Mouse (Mus musculus) stomach, embryonic 14.5 days (tissue): ENCODE measurements around the gene Strn4. TPM values are rescaled to one million over a fixed set of nuclear protein-coding genes. Genes with fewer than 3 reads are reported as not detected.
A peak's percentile ranks its signal among the peaks of the same experiment; 100 is the strongest.

Experiments
- ATAC-seq: fragments of 200-750 bp; cut with Nextera tagmentation; 2 replicates; pipeline ENCODE4 v1.8.0; 2017; ENCODE audit warnings: low read depth, moderate TSS enrichment; ENCODE audit not compliant: insufficient number of reproducible peaks, insufficient read depth, low FRiP score
- H3K27ac ChIP-seq: fragments of 300-500 bp; sonication (generic); 2 replicates; pipeline ENCODE4 v1.5.1; 2014; ENCODE audit warnings: mild to moderate bottlenecking, low read length, moderate library complexity, mixed read lengths
- H3K27me3 ChIP-seq: fragments of 300-500 bp; sonication (generic); 2 replicates; pipeline ENCODE4 v1.6.1; 2014; ENCODE audit warnings: low read length, control low read depth, mixed read lengths; ENCODE audit not compliant: control insufficient read depth, insufficient read depth
- H3K36me3 ChIP-seq: fragments of 300-500 bp; sonication (generic); 2 replicates; pipeline ENCODE4 v1.6.1; 2014; ENCODE audit warnings: mild to moderate bottlenecking, control low read depth, low read length, moderate library complexity, mixed read lengths; ENCODE audit not compliant: control insufficient read depth, insufficient read depth
- H3K4me1 ChIP-seq: fragments of 300-500 bp; sonication (generic); 2 replicates; pipeline ENCODE4 v1.6.1; 2014; ENCODE audit warnings: low read length, control low read depth, mixed read lengths; ENCODE audit not compliant: control insufficient read depth, insufficient read depth
- H3K4me2 ChIP-seq: fragments of 300-500 bp; sonication (generic); replicated peaks from 2 replicates; pipeline ENCODE4 v1.6.1; 2014; ENCODE audit warnings: low read depth, low read length, control low read depth
- H3K4me3 ChIP-seq: fragments of 300-500 bp; sonication (generic); 2 replicates; pipeline ENCODE4 v1.5.1; 2014; ENCODE audit warnings: low read depth, low read length, control low read depth
- H3K9ac ChIP-seq: fragments of 300-500 bp; sonication (generic); replicated peaks from 2 replicates; pipeline ENCODE4 v1.6.1; 2014; ENCODE audit warnings: low read depth, mild to moderate bottlenecking, control low read depth, low read length, moderate library complexity, mixed read lengths
- H3K9me3 ChIP-seq: fragments of 300-500 bp; sonication (generic); 2 replicates; pipeline ENCODE4 v1.6.1; 2016; ENCODE audit warnings: low read depth, low read length, control low read depth; ENCODE audit not compliant: control insufficient read depth
- WGBS: fragments of 180-500 bp; shearing (Covaris S2); extraction: QIAGEN DNeasy Blood & Tissue Kit; methylation state at CpG from one replicate; pipeline ENCODE4 v1.1.7; 2014; 5-methylcytosine and 5-hydroxymethylcytosine counted together
- polyA plus RNA-seq: library from polyadenylated mRNA; unstranded; fragments of >200 nt; fragmentation: Nextera tagmentation; extraction: Ambion mirVana; gene quantifications from 2 replicates; pipeline ENCODE4 v1.2.1, GENCODE M21; 2014

Gene Strn4
- polyA plus RNA-seq, 1 experiment from 2014 or later, result 105 TPM

GRCm38 (mm10) chr7:16841561-16842560 lies 26.2 kb downstream of the Strn4 start:
- WGBS, result 34% methylated on average over 11 of the region's 11 CpGs
- H3K36me3 ChIP-seq, result peaks cover 34% of the 10 kb centered on the region
- H3K9me3 ChIP-seq, result no peaks in the 10 kb centered on the region
- H3K27me3 ChIP-seq, result no peaks in the 10 kb centered on the region
- H3K4me2 ChIP-seq, result peak overlapping the region; percentile 83
- ATAC-seq, result no peak
- peaks cover 20% of the 10 kb centered on the region; the same call in 1 of the 2 replicates for H3K4me1 ChIP-seq
- peak overlapping the region; percentile 45 for H3K4me3 ChIP-seq
- H3K9ac ChIP-seq, result no peak overlapping the region
- H3K27ac ChIP-seq, result peak overlapping the region; percentile 64; the same call in 1 of the 2 replicates

DNA sequence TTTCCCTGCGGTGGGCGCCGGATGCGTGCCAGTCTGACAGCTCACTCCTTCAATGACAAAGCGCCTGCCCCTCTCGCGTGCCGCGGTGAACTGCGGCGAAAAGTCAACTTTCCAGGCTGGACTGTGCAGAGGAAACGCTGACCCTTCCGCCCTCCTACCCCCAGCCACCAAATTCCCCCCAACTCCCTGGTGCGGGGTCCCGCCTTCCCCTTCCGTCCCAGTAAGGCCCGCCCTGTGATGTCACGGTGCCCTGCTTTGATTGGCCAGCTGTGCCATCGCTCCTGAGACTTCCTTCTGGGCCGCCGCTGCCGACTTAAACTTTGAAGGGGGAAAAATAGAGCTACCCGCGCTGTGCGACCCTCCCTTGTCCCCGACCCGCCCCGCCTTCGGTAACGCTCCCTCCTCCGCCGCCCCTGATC lies 27.0 kb downstream of the Strn4 start, which contains the start of gene Prkd2:
Gene Prkd2, plus strand, starts transcription at position 258 of the 419 bp plus-strand sequence.
- WGBS, result under 1% methylated on average over 32 of the region's 32 CpGs
- Histone ChIP-seq H3K9ac (peak within 1 kb of the TSS; percentile 41), H3K27ac (peak within 1 kb of the TSS; percentile 64; the same call in 1 of the 2 replicates), H3K9me3 (no peaks in the 10 kb centered on the region), H3K4me2 (peak within 1 kb of the TSS; percentile 83), H3K4me1 (peaks cover 20% of the 10 kb centered on the region; the same call in 1 of the 2 replicates), H3K27me3 (no peaks in the 10 kb centered on the region), H3K4me3 (peak within 1 kb of the TSS; percentile 45), H3K36me3 (peaks cover 26% of the 10 kb centered on the region)
- ATAC-seq, result peak; percentile 88

DNA sequence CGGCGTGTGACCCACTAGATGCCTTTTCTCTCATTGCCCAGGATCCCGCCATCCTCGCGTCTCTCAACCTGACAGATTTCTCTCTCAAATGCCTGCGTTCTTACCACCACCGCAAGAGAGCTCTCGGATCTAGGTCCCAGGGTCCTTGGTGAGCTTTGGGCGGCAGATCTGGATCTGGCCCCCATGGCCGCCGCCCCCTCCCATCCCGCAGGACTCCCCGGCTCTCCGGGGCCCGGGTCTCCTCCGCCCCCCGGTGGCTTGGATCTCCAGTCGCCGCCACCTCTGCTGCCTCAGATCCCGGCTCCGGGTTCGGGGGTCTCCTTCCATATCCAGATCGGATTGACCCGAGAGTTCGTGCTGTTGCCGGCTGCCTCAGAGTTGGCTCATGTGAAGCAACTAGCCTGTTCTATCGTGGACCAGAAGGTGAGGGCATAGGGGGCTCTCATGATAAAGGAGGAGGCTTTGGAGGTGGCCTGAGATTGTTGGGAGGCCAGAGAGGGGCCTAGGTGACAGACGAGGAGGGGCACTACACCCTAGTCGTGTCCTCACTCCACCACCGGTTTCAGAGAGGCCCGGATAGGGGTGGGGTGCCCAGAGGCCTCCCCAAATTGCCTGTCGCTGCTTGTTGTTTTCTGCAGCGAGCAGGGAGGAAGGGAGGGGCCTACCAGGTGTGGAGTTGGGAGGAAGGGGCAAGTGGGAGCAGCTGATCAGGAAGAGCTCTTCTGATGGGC lies 27.9 kb downstream of the Strn4 start:
- peaks cover 17% of the 10 kb centered on the region for H3K36me3 ChIP-seq
- H3K9ac ChIP-seq, result peak overlapping the region; percentile 41
- H3K9me3 ChIP-seq, result no peaks in the 10 kb centered on the region
- no peaks in the 10 kb centered on the region for H3K27me3 ChIP-seq
- peak overlapping the region; percentile 45 for H3K4me3 ChIP-seq
- ATAC-seq, result no peak
- H3K4me2 ChIP-seq, result peak overlapping the region; percentile 83
- H3K4me1 ChIP-seq, result peaks cover 20% of the 10 kb centered on the region; the same call in 1 of the 2 replicates
- under 1% methylated on average over 33 of the region's 33 CpGs for WGBS
- peak overlapping the region; percentile 64; the same call in 1 of the 2 replicates for H3K27ac ChIP-seq

- 57% methylated on average over 3 of the region's 3 CpGs for WGBS
- peak overlapping the region; percentile 17; the same call in 1 of the 2 replicates for H3K4me3 ChIP-seq
- no peak for ATAC-seq
These were observed 29.0 kb downstream of the Strn4 start for GRCm38 (mm10) chr7:16844696-16845071.

DNA sequence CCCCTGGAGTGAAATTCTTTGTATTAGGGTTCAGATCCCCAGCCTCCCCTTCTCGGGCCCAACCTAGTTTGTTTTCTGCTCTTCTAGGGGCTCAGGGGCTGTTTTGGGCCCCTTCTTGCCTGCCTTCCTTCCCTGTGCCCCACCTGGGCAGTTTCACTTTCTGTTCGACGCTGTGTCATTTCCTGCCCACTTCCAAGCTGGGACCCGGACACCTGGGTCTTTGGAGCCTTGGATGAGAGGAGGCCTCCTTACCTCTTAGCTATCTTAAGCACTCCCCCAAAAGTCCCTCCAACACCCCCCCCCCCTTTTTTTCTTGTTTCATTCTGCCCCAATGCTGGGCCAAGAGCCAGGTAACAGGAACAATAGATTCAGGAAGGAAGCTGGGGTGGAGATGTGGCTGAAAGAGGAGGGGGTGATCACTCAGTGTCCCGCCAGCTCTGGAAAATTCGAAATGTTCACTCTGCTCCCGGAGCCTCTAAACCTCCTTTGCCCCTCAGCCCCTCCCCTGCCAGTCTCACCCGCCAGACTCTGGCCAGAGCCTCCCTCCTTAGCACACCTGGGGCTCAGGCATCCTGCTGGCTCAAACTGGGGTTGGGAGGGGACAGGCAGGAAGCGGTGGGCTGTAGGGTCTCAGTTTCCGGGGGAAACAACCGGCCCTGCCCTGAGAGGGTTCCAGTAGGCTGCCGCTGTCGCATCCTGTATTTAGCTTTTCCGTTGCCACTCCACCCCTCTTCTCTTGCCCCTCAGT lies 29.6 kb downstream of the Strn4 start:
- no peaks in the 10 kb centered on the region for H3K27me3 ChIP-seq
- WGBS, result 27% methylated on average over 14 of the region's 14 CpGs
- no peak for ATAC-seq
- peak overlapping the region; percentile 33; the same call in 1 of the 2 replicates for H3K9ac ChIP-seq
- H3K27ac ChIP-seq, result peak overlapping the region; percentile 63; the same call in 1 of the 2 replicates
- H3K4me3 ChIP-seq, result peak overlapping the region; percentile 17
- peaks cover 9% of the 10 kb centered on the region for H3K36me3 ChIP-seq
- H3K4me1 ChIP-seq, result peaks cover 20% of the 10 kb centered on the region; the same call in 1 of the 2 replicates
- H3K4me2 ChIP-seq, result peak overlapping the region; percentile 83
- H3K9me3 ChIP-seq, result no peaks in the 10 kb centered on the region

More at GRCm38 (mm10) chr7:16844696-16845071, 29.0 kb downstream of the Strn4 start:
- Histone ChIP-seq H3K9me3 (no peaks in the 10 kb centered on the region), H3K4me1 (peaks cover 20% of the 10 kb centered on the region; the same call in 1 of the 2 replicates), H3K9ac (no peak overlapping the region), H3K36me3 (peaks cover 10% of the 10 kb centered on the region), H3K27ac (peak overlapping the region; percentile 62; the same call in 1 of the 2 replicates), H3K4me2 (peak overlapping the region; percentile 83), H3K27me3 (no peaks in the 10 kb centered on the region)

DNA sequence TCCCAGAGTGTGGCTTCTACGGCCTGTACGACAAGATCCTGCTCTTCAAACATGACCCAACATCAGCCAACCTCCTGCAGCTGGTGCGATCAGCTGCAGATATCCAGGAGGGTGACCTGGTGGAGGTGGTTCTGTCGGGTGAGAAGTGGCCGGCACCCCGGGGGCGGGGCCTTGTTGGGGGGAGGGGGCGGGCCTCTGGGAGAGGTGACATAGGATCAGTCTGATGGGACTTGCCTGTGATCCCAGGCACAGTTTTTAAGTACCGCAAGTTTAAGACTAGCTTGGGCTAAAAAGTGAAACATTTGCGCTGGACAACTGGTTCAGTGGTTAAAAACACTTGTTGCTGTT lies 30.1 kb downstream of the Strn4 start:
- 31% methylated on average over 10 of the region's 10 CpGs for WGBS
- ATAC-seq, result no peak
- no peaks in the 10 kb centered on the region for H3K9me3 ChIP-seq
- peaks cover 20% of the 10 kb centered on the region; the same call in 1 of the 2 replicates for H3K4me1 ChIP-seq
- H3K36me3 ChIP-seq, result peaks cover 4% of the 10 kb centered on the region
- peak overlapping the region; percentile 63; the same call in 1 of the 2 replicates for H3K27ac ChIP-seq
- H3K4me3 ChIP-seq, result peak overlapping the region; percentile 17
- peak overlapping the region; percentile 83 for H3K4me2 ChIP-seq
- H3K27me3 ChIP-seq, result no peaks in the 10 kb centered on the region
- peak overlapping the region; percentile 33; the same call in 1 of the 2 replicates for H3K9ac ChIP-seq

- H3K27me3 ChIP-seq, result no peaks in the 10 kb centered on the region
- peaks cover 16% of the 10 kb centered on the region; the same call in 1 of the 2 replicates for H3K4me1 ChIP-seq
- 92% methylated on average over 5 of the region's 5 CpGs for WGBS
- H3K4me3 ChIP-seq, result no peak overlapping the region
- H3K4me2 ChIP-seq, result no peak overlapping the region
- H3K9me3 ChIP-seq, result no peaks in the 10 kb centered on the region
- no peak overlapping the region for H3K27ac ChIP-seq
- ATAC-seq, result no peak
- H3K36me3 ChIP-seq, result peaks cover 4% of the 10 kb centered on the region
- H3K9ac ChIP-seq, result no peak overlapping the region
These were observed 31.1 kb downstream of the Strn4 start for GRCm38 (mm10) chr7:16846775-16847174.
